Mouse (Mus musculus) frontal cortex, postnatal 14 days (tissue): Measurements from ENCODE around the gene Fsd1l.
"Not testable (repeated sequence)": the region's sequence is repeated elsewhere in the genome, so short reads cannot be mapped to it uniquely, and the experiment has no call there.

Source experiments
- DNase-seq, 2 experiments: peaks; one replicate each; pipeline ENCODE4 v3.0.0; 2022; ENCODE audit warnings: low spot score in 2 of 2

The Fsd1l gene

DNA sequence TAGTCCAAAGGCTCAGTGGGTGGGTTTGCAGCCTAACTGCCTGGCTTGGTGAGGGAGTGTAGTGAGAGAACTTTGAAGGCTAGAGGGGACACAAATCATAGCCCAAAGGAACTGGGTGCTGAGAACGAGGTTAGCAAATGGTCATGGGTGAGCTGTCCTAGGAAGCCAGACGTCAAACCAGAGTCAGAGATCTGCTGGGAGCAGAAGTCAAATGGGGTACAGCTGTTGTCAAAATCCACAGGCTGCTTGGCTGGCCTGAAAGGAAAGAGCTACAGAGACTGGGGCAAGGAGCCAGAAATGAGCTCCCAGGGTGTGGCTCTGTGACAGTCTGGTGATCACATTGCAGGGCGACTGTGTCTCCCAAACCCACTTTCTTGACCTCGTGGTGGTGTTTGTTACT lies 2.3 kb upstream of the Fsd1l start:
- DNase-seq: no peak

DNA sequence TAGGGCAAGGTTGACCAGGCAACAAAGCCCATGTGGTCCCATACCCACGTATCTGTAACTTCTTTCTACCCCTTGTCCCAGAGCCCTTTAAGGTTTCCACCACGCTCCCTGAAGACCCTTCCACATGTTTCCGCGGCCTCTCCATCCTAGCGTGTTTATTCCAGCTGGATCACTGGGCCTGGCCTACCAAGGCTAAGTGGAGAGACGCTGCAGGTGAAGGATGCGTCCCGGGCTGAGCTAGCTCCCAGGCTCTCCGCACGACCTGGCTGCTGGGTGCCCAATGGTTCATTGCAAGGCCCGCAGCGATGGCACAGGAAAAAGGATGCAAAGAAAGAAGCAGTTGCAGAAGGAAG lies 332 bp upstream of the Fsd1l start:
- no peak for DNase-seq

DNA sequence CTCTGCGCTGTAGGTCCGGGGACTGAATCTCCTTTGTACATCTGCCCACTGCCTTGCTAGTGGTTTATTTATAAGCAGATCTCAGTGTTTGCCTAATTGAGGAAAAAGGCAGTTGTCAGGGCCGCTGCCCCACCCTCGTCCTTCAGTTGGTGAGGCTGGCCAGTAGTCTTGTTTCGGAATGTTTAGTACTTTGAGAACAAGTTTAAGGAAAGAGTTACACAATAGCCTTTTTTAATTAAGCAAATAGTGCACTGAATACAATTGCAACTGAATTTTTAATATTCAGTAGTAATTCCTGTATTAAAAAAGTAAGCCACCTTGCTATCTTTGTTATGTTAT lies 709 bp downstream of the Fsd1l start:
- DNase-seq: no peak

DNA sequence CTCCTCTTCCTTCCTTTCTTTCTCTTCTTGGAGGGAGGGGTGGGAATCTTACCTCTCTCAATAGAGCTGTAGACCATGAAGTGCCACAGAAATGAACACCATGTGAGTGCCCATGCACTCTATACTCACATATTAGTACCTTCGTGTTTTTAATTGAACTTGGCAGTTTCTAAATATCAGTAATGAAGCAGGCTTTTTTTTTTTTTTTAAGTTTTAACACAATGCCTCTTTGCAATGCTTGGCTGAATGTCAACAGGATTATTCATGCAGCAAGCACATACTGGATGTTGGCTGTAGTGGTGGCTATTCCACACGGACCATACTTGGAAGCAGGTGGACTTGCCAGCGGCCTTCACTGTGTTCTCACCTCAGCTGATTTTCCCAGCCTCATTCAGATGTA lies 4.1 kb downstream of the Fsd1l start:
- DNase-seq: no peak

DNA sequence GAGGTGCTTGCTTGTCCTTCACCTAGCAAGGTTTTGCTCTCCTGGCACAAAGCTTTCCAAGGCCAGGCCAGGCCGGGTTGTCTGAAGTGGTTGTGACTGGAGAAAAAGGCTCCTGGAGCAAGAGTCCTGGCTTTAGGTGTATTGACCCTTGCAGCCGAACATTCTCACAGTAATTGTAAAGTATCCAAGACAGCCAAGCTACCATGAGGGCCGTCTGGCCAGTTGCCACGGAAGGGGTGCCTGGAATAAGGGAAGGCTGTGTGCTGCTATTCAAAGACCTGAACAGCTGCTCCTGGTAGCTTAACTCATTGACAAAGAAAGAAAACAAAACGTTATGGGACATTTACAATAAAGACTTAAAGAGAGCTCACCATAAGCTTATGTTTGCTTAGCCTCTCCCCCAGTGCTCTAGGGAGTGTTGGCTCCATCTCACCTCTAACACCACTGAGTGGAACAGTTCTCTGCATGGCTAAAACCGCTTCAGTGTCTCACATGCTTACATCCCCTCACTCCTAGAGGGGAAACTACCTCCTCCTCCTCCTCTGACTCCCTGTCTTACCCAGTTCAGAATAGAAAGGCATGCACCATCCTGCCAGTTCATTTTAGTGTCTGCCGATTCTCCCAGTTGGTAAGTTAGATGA lies 6.1 kb downstream of the Fsd1l start:
- no peak for DNase-seq

DNA sequence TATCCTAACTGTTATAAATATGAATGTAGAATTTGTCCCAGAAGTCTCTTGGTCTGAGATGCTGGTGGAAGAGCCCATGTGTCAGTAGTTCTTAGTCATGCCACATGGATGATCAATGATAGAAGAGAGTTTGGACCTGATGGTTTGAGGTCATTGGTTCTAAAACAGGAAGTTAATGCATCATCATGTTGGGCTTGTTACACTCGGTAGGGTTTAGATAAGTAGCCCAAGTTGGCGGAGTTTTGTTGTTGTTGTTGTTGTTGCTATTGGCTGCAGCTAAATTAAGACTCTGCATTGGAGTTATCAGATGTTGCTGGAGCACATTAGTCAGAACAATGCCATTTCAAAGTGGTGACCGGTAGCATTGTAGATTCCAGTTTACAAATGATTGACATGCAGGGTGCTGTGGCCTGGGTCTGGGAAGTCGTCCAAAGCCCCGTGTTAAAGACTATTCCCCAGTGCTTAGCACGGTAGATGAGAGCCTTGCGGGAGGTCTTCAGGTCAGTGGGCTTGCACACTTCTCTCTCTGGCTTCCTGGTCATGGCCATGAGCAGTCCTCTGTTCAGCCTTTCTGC lies 7.4 kb downstream of the Fsd1l start:
- DNase-seq: no peak

DNA sequence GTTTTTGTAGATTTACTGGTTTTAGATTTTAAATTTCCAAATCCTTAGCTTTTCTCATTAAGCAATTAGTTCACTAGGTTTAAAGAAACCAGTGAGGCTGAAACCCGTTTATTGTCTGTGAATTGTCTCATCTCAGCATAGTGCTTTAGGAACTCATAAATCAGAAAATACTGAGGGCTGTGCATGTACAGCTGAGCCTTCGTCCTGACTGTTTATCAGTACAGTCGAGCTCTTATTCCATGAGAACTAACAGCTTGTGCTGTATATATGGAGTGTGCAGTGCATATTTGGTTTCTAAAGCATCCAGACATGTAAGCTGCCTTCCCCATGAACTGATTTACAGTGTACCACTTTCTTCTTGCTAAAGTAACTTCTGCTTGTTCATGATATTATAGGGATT lies 26.8 kb downstream of the Fsd1l start:
- no peak for DNase-seq

DNA sequence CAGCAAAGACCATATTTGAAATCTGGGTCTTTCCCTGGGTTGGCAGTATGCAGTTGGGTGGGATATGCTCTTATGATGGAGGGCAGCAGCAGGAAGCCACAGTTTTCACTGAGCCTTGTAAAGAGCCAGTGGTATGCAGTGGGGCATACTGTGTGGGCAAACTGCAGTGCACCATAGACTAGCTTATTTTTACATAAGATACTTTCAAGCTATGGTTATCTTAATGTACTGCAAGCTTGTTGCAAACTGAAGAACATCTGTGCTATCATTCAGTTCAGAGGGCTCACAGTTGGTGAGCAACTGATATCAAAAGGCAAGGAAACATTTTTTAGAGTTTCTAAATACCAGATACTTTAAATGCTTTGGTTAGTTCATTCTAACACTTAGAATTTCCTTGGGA lies 29.4 kb downstream of the Fsd1l start:
- no peak for DNase-seq

DNA sequence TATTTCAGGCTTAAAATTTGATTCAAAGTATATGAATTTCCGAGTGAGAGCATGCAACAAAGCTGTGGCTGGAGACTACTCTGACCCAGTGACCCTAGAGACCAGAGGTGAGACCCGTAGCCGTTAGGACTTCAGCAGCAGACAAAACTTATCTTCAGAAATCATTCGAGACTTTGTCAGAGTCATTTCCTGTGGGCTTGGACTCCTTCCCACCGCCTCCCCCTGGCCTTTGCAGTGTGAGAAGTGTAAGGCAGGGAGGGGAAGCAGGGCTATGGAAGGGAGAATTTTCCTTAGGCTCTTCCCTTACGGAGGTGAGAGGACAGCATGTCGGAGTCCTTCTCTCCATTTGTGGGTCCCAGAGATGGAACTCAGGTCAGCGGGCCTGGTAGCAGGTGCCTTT lies 50.8 kb downstream of the Fsd1l start:
- DNase-seq: no peak

DNA sequence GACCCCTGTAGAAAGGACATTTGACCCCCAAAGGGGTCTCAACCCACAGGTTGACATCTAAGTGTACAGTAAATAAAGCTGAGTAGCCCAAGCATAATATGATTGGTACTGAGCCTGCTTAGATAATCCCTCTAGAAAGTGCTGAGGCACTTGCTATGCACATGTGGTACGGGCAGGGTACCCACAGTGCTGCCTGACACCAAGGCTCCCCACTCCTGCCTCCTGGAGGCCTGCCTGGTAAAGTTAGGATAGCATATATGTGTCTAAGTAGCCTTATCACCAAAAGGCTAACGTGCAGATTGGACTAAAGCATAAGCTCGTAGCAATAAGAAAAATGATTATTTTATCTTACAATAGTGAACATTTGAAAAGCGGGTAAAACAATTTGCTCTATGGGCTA lies 57.7 kb downstream of the Fsd1l start:
- no peak for DNase-seq

DNA sequence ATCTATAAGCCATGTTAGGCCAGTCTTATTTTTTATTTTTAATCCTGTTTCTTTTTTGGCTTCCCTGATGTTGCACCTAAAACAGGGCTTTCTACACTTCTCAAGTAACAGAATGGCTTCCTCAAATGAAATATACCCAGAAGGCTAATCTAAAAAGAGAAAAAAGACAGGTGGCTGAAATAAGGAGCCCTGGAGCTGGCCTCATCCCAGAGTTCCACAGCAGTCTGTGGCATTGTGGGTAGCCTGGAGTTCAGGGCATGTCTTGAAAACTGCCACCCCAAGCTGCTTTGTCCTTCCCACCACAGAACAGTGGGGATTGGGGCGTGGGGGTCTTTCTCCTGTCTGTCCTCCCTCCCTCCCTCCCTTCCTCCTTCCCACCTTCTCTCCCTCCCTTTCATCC lies 60.1 kb downstream of the Fsd1l start:
- DNase-seq: no peak

DNA sequence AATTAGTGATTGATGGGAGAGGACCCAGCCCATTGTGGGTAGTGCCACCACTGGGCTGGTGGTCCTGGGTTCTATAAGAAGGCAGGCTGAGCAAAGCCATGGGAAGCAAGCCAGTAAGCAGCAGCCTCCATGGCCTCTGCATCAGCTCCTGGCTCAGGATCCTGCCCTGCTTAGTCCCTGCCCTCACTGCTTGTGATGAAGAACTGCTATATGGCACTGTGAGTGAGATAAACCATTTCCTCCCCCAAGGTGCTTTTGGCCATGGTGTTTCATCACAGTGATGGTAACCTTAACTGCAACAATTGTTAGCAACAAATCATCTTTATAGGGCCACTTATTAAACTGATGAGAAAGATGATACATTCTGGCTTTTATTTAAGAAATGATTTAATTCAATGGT lies 77.9 kb downstream of the Fsd1l start:
- not testable (repeated sequence) for DNase-seq

DNA sequence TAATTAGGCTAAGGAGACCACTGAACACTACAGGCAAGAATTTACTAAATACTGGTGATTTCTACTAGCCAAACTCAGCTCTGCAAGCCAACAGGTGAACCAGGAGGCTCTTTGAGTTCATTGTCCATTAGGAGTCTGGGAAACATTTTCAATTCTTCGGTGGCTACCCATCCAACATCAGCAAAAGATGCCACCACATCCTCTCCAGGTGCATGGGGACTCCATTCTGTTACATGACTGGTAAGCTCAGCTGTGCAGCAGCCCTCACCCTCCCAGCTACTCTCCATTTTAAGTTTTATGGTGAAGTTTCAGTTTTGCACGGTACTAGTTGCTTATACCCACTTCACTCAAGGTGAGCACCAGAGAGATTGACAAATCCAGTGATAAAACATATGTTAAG lies 78.8 kb downstream of the Fsd1l start:
- DNase-seq: no peak

DNA sequence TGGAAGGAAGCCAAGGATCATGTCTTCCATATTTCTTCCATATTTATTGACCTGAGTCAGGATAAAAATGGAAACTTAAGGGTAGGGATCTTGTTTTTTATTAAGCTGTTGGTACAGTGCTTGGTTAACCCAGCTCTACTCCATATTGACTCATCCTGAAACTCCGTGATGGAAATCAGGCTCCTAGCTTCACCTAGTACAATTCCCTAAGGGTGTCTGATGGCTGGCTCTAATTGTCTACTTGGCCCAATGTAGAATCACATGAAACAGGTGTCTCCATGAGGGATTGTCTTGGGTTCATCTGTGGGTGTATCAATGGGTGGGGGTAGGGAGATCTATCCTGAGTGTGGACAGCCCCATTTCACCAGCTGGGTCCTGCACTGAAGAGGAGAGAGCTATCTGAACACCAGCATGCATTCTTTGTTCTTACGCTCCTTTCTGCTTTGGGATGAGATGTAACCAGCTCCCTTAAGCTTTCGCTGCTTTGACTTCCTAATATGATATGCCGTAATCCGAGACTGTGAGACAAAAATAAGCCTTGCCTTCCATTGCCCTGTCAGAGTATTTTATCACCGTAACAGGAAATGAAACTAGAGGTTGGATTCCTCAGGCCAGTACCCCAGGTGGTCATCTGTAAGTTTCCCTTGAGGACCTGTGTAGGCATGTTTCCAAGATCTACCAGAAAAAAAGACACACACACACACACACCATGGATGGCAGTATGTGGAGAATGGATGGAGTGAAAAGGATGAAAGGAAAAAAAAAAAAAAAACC lies 79.5 kb downstream of the Fsd1l start:
- no peak for DNase-seq

DNA sequence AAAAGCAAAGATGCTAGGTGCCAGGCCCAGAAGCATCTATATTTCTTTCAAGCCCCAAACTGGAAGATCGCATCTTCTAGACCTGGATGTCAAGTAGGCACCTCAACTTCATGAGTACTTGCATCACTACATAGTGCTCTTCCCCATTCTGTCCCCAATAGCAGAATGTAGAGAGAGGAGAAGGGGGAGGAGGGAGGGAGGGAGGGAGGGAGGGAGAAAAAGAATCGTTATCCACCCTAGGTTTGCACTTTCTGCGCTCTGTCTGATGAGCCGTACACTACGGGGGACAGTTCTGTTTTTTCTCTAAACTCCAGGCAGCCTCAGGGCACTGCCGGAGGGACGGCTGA lies 82.4 kb downstream of the Fsd1l start, which contains the start of gene Fktn:
Gene Fktn, plus strand, starts transcription at position 295 of the 347 bp plus-strand sequence.
- DNase-seq: no peak

DNA sequence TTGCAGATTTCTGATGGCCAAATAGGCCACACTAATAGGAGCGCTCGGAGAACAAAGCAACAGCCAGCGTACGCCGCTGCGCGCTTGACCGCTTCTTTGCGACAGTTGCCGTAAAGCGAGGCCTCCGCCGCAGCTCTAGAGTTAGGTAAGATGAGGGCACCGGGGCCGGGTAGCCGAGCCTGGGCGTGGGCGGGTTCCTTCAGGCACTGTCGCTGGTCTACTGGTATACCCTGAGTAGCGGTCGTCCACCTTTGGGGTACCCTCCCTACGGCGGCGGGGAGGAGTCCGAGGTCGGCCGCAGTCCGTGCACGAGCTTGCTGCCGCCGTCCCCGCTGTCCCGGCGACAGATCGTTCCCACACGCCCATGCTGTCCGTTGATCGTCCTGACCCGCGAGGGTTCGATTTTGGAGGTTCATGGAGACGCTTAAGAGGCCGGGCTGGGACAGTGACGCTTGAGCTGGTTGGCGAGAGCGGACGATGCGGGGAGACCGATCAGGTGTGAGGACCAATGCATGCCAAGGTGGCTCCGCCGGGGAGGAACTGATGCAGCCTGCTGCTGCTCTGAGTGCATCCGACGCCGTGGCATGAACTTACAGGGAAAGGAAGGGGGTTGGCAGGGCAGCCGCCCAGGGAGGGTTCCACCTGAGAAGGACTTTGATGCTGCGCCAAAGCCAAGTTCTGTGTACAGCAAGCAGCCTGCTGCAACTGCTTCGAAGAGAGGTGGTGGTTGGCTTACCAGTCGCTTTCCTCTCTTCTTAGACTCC lies 83.0 kb downstream of the Fsd1l start:
- DNase-seq: peak; percentile 80 to 87

DNA sequence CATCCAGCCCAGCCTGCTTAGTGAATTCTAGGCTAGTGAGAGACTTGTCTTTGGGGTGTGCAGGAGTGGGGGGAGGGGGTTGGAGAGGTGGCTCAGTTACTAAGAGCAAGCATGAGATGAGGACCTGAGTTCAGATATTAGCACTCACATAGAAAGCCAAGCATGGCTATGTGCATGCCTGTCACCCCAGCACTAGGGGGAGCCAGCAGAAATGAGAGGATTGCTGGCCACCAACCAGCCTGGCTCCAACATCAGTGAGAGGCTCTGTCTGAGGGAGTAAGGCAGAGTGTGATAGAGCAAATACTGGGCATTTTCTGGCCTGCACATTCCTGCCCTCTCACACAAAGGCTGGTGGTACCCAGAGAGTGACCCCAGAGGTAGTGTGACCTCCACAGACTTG lies 84.7 kb downstream of the Fsd1l start:
- no peak for DNase-seq

DNA sequence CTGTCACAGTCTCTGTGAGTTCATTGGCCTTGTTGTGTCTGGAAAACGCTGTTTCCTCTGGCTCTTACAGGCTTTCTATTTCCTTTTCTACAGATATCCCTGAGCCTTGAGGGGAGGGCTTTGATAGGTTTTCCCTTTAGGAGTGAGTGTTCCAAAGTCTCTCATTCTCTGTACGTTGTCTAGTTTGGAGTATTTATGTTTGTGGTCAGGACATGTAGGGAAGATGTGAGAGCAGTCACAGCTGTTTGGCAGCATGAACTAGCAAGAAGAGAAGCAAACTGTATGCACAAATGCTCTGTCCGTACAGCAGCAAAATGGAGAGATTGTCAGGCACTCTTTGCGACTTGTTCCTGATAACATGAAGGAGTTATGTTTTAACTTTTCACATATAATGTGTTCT lies 86.3 kb downstream of the Fsd1l start:
- no peak for DNase-seq

DNA sequence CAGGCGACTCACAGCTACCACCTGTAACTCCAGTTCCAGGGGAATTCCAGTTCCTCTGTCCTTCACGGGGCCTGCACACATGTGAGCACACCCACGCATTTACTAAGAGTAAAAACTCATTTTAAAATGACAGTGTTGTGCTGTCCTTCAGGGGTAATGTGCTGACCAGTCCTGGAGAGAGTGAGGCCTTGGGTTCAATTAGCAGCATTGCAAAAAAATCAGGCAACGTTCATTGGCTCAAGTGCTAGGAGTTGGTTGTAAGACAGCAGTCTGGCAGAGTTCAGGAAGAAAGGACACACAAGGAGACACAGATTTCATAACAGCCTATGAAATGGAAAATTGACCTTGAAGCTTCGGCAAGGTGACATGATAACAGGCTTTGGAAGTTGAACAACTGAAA lies 87.0 kb downstream of the Fsd1l start:
- DNase-seq: no peak

DNA sequence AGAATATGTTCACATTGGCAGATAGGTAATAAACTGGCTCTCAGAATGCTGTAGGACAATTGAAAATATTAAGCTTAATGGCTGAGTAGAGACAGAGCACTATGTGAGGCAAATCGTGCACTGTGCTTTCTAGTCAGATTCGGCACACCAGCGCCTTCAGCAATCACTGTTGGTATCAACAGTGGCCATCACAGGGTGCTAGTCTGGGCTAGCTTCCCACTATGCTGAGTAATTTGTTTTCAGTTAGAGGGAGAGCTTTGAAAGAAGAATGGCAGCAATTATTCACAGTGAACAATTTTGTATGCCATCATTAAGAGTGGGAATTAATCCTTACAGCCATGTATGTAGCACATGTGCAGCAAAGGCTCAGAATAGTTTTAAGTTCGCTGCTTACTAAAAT lies 91.2 kb downstream of the Fsd1l start:
- no peak for DNase-seq

DNA sequence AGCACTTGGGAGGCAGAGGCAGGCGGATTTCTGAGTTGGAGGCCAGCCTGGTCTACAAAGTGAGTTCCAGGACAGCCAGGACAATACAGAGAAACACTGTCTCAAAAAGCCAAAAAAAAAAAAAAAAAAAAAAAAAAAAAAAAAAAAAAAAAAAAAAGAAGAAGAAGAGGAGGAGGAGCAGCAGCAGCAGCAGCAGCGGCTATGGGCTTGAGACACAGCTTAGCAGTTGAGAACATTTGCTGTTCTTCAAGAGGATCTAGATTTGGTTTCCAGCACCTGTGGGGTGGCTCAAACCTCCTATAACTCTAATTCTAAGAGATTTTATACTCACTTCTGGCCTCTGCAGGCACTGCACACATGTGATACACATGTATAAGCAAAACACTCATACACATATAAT lies 94.8 kb downstream of the Fsd1l start:
- DNase-seq: not testable (repeated sequence)

DNA sequence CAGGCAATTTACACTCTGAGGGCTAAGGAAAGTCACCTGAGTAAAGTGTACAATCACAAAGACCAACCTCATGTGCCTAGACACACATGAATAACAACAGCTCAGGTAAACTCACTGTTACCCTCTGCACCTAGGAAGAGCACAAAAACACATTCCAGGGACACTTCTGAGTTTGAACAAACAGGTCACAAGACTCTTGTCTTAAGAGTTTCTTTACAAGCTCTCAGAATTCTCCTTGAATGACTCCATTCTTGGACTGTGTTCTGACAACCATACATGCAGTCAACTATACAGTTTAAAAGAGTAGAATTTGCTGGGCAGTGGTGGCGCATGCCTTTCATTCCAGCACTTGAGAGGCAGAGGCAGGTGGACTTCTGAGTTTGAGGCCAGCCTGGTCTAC lies 96.8 kb downstream of the Fsd1l start:
- no peak for DNase-seq
